ENCODE assay signal across 7 mouse cellular contexts in genomic region chr13:58188412-58188811, GRCm38 (mm10). TPM values are rescaled to one million over a fixed set of nuclear protein-coding genes. Genes with fewer than 3 reads are reported as not detected.
DNase-seq lines count a peak whose midpoint lies in the region; TF ChIP-seq lines count a peak whose summit lies in the region.

No protein-coding gene starts in this region.

- TF ChIP-seq CTCF in left cerebral cortex, adult 2 months (IDR thresholded peaks at IDR 0.05), result peak; percentile 98
- TF ChIP-seq CTCF in small intestine, adult 2 months (IDR thresholded peaks at IDR 0.05; ENCODE audit: extremely low read depth, insufficient read length, insufficient replicate concordance, low read depth, low read length), result peak; percentile 95; the same call in 1 of the 2 replicates

- H3K36me3 ChIP-seq in small intestine, adult 2 months (ENCODE audit: control insufficient read depth, insufficient read depth, low read length), result peaks cover 44% of the 10 kb centered on the region

- H3K27ac ChIP-seq in left cerebral cortex, adult 2 months, result peak overlapping the region; percentile 34
- no peak overlapping the region for H3K27ac ChIP-seq in small intestine, adult 2 months (ENCODE audit: insufficient read depth, low read depth, low read length)

- no peak for TF ChIP-seq POLR2A in small intestine, adult 2 months (IDR thresholded peaks at IDR 0.05; ENCODE audit: low read depth, low read length)

- intact Hi-C loops in left cerebral cortex, adult 2 months (cut with DNase I), result loop anchor here (1.0 to 2.0 kb wide), 2 partner anchors 26 to 44 kb away; partner anchors contain the start of gene Ubqln1

- 54% methylated on average over 4 of the region's 4 CpGs for WGBS in small intestine, adult 2 months

- peak; percentile 87 for DNase-seq in R1 (ENCODE audit: low read depth, low spot score)
- DNase-seq in cerebellum, adult 11 months, result peak; percentile 85
- peak; percentile 82 for DNase-seq in forelimb bud, embryonic 11.5 days (ENCODE audit: low read depth, low spot score)
- peak; percentile 52 for DNase-seq in hindlimb bud, embryonic 11.5 days (ENCODE audit: extremely low spot score, low read depth, low spot score)
- DNase-seq in left cerebral cortex, adult 2 months (ENCODE audit: extremely low spot score in 1 of 2, low spot score in 2 of 2), result peak; percentile 77 to 82
- peak; percentile 84 for DNase-seq in mesoderm, embryonic 11.5 days (ENCODE audit: low read depth, low spot score)

- H3K4me3 ChIP-seq in left cerebral cortex, adult 2 months, result no peak overlapping the region
- H3K4me3 ChIP-seq in small intestine, adult 2 months (ENCODE audit: low read depth, low read length), result no peak overlapping the region

- H3K27me3 ChIP-seq in small intestine, adult 2 months (ENCODE audit: control insufficient read depth, insufficient read depth, low read length), result no peaks in the 10 kb centered on the region

- H3K4me1 ChIP-seq in small intestine, adult 2 months (ENCODE audit: control insufficient read depth, insufficient read depth, insufficient read length, low read length), result no peaks in the 10 kb centered on the region

RNA-seq across cellular contexts. Expression of gene Ubqln1, which starts 27.0 kb away (rescaled TPM):
- total RNA-seq in left cerebral cortex, adult 2 months (2021), result 100 to 1,000 TPM; 145 to 146 TPM
- 62.3 and 118 TPM in 2 replicates for polyA plus RNA-seq in small intestine, adult 2 months (2012; rRNA removed)

RNA-seq across cellular contexts. Expression of gene Idnk, which starts 31.0 kb away (rescaled TPM):
- 10 to 100 TPM; 31.2 to 31.6 TPM for total RNA-seq in left cerebral cortex, adult 2 months (2021)
- polyA plus RNA-seq in small intestine, adult 2 months (2012; rRNA removed), result 7.9 and 18.1 TPM in 2 replicates
